Mouse (Mus musculus): ENCODE data around the gene Mroh3.

DNA sequence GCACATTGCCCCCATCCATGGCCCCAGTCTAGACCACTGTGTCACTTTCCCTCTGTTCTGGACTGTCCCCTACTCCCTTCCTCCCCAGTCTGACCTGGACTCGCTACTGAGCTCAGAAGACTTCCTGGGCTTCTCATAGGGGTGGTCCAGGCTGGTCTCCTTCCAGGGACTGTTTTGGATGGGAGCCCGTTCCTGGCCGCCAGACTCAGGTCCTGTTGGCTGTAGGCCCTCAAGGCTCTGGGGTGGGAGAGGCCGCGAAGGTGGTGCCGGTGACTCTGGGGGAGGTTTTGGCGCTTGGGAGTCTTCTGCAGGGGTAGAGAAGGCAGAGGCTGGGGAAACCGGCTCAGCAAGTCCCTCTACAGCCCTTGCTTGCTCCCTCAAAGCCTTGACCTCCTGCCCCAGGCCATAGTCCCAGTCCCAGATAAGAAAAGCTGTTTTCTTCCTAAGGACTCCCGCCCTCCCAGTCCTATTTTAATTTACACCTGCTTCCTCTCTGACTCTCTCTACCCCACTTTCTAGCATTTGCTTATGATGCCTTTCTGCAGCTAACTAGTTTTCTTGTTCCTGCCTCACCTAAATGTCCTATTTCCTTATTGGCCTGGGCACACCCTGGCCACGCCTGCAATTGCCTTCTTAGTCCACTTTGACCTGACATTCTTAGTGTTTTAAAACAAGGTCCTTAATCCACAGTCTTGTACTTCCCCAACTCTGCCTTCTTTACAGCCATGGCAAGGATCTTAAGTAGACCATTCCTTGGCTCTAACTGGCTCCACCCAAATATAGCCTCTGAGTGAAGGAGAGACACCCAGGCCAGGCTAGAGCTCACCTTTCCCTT, 7.6 kb upstream of the Mroh3 start:
- TF ChIP-seq CTCF (IDR thresholded peaks at IDR 0.05; ENCODE audit: insufficient read depth, low read depth, low read length) (no peak), POLR2A (IDR thresholded peaks at IDR 0.05; ENCODE audit: insufficient read depth, low read depth, low read length) (no peak)
